Mouse (Mus musculus): ENCODE results near the gene Gm20388. TPM values are rescaled to one million over a fixed set of nuclear protein-coding genes. Genes with fewer than 3 reads are reported as not detected.

The Gm20388 gene
- total RNA-seq, 1 experiment = 27.0 TPM

DNA sequence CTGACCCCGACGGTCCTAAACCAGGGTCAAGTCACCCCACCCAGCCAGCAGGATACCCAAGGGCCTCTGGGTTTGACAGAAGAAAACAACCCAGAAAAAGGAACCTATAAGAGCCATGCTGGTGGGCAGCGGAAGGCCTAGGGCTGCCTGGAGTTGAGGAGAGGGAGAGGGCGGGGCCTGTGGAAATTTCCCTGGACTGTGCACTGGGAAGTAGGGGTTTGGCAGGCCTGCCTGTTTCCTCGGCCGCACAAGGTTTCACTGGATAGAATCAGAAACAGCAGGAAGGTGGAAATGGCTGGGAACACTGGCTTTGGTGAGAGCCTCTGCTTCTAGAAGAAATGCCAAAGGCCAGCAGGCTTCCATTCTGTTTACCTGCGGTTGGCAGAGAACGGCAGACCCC, 162.2 kb downstream of the Gm20388 start:
- H3K9me3 ChIP-seq (ENCODE audit: control insufficient read depth, insufficient read depth, low read depth, low read length) = no peaks in the 10 kb centered on the region
- H3K36me3 ChIP-seq (ENCODE audit: control insufficient read depth, insufficient read depth, low read length, poor library complexity, severe bottlenecking) = no peaks in the 10 kb centered on the region
- no peak for DNase-seq (ENCODE audit: low read depth, low spot score)
- no peak overlapping the region for H3K4me3 ChIP-seq (ENCODE audit: insufficient read depth in 1 of 2, low read depth in 1 of 2, low read length in 2 of 2, poor library complexity in 1 of 2, severe bottlenecking in 1 of 2)
- no peaks in the 10 kb centered on the region for H3K4me1 ChIP-seq (ENCODE audit: control insufficient read depth in 2 of 2, insufficient read depth in 2 of 2, low read length in 2 of 2, poor library complexity in 1 of 2)
- in situ Hi-C loops (cut with MboI; ENCODE audit: low sequenced_read_pairs in 2 of 2, unreplicated experiment in 2 of 2) = loop anchor here in 1 of 2 experiments (10.0 kb wide), 1 partner anchor 108 kb away; no protein-coding TSS in a partner anchor
- TF ChIP-seq MAFK (IDR thresholded peaks at IDR 0.05; ENCODE audit: insufficient read depth, low read depth, low read length) (no peak), ZNF384 (IDR thresholded peaks at IDR 0.05; ENCODE audit: low read depth, low read length) (no peak), ZC3H11A (IDR thresholded peaks at IDR 0.05; ENCODE audit: borderline replicate concordance, low read depth, low read length) (no peak), HCFC1 (IDR thresholded peaks at IDR 0.05; ENCODE audit: borderline replicate concordance, insufficient read depth, low read length) (no peak), CHD2 (IDR thresholded peaks at IDR 0.05; ENCODE audit: low read depth, low read length) (no peak)
- H3K27ac ChIP-seq (ENCODE audit: insufficient read depth, low read depth, low read length, poor library complexity, severe bottlenecking) = no peak overlapping the region
- H3K9ac ChIP-seq (ENCODE audit: insufficient read depth, low read depth, low read length, poor library complexity, severe bottlenecking) = no peak overlapping the region

GRCm38 (mm10) chr8:120074516-120074915, 163.9 kb downstream of the Gm20388 start:
- TF ChIP-seq MAFK (IDR thresholded peaks at IDR 0.05; ENCODE audit: insufficient read depth, low read depth, low read length) (no peak), ZC3H11A (IDR thresholded peaks at IDR 0.05; ENCODE audit: borderline replicate concordance, low read depth, low read length) (no peak), HCFC1 (IDR thresholded peaks at IDR 0.05; ENCODE audit: borderline replicate concordance, insufficient read depth, low read length) (no peak), ZNF384 (IDR thresholded peaks at IDR 0.05; ENCODE audit: low read depth, low read length) (no peak), CHD2 (IDR thresholded peaks at IDR 0.05; ENCODE audit: low read depth, low read length) (no peak)
- H3K4me1 ChIP-seq (ENCODE audit: control insufficient read depth in 2 of 2, insufficient read depth in 2 of 2, low read length in 2 of 2, poor library complexity in 1 of 2) = peaks cover 0 to 3% of the 10 kb centered on the region in 2 experiments; a peak in 2 of 4 replicates
- in situ Hi-C loops (cut with MboI; ENCODE audit: low sequenced_read_pairs in 2 of 2, unreplicated experiment in 2 of 2) = loop anchor here in 1 of 2 experiments (10.0 kb wide), 1 partner anchor 110 kb away; no protein-coding TSS in a partner anchor
- no peak for DNase-seq (ENCODE audit: low read depth, low spot score)
- H3K4me3 ChIP-seq (ENCODE audit: insufficient read depth in 1 of 2, low read depth in 1 of 2, low read length in 2 of 2, poor library complexity in 1 of 2, severe bottlenecking in 1 of 2) = no peak overlapping the region
- H3K36me3 ChIP-seq (ENCODE audit: control insufficient read depth, insufficient read depth, low read length, poor library complexity, severe bottlenecking) = no peaks in the 10 kb centered on the region
- H3K9ac ChIP-seq (ENCODE audit: insufficient read depth, low read depth, low read length, poor library complexity, severe bottlenecking) = no peak overlapping the region
- no peaks in the 10 kb centered on the region for H3K9me3 ChIP-seq (ENCODE audit: control insufficient read depth, insufficient read depth, low read depth, low read length)
- H3K27ac ChIP-seq (ENCODE audit: insufficient read depth, low read depth, low read length, poor library complexity, severe bottlenecking) = no peak overlapping the region

GRCm38 (mm10) chr8:120075347-120075746, 164.7 kb downstream of the Gm20388 start:
- in situ Hi-C loops (cut with MboI; ENCODE audit: low sequenced_read_pairs in 2 of 2, unreplicated experiment in 2 of 2) = loop anchor here in 1 of 2 experiments (10.0 kb wide), 1 partner anchor 111 kb away; no protein-coding TSS in a partner anchor
- Histone ChIP-seq H3K4me3 (ENCODE audit: insufficient read depth in 1 of 2, low read depth in 1 of 2, low read length in 2 of 2, poor library complexity in 1 of 2, severe bottlenecking in 1 of 2) (no peak overlapping the region), H3K36me3 (ENCODE audit: control insufficient read depth, insufficient read depth, low read length, poor library complexity, severe bottlenecking) (no peaks in the 10 kb centered on the region), H3K9me3 (ENCODE audit: control insufficient read depth, insufficient read depth, low read depth, low read length) (no peaks in the 10 kb centered on the region), H3K27ac (ENCODE audit: insufficient read depth, low read depth, low read length, poor library complexity, severe bottlenecking) (no peak overlapping the region), H3K4me1 (ENCODE audit: control insufficient read depth in 2 of 2, insufficient read depth in 2 of 2, low read length in 2 of 2, poor library complexity in 1 of 2) (peaks cover 0 to 9% of the 10 kb centered on the region in 2 experiments; a peak in 2 of 4 replicates), H3K9ac (ENCODE audit: insufficient read depth, low read depth, low read length, poor library complexity, severe bottlenecking) (no peak overlapping the region)
- no peak for TF ChIP-seq HCFC1 (IDR thresholded peaks at IDR 0.05; ENCODE audit: borderline replicate concordance, insufficient read depth, low read length)
- no peak for TF ChIP-seq CHD2 (IDR thresholded peaks at IDR 0.05; ENCODE audit: low read depth, low read length)
- DNase-seq (ENCODE audit: low read depth, low spot score) = no peak

DNA sequence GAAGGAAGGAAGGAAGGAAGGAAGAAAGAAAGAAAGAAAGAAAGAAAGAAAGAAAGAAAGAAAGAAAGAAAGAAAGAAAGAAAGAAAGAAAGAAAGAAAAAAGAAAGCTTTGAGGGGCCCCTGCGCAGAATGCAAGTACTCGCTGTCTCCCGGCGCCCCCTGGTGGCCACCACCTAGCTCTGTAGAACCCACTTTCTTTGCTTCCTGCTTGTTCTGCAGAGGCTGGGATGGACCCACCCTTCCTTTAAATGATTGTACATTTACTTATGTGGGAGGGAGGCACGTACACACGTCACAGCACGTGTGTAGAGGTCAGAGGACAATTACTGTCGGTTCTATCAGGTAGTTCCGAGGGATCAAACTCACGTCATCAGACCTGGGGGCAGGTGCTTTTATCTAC, 167.4 kb downstream of the Gm20388 start:
- peaks cover 0 to 12% of the 10 kb centered on the region in 2 experiments; a peak in 2 of 4 replicates for H3K4me1 ChIP-seq (ENCODE audit: control insufficient read depth in 2 of 2, insufficient read depth in 2 of 2, low read length in 2 of 2, poor library complexity in 1 of 2)
- H3K27ac ChIP-seq (ENCODE audit: insufficient read depth, low read depth, low read length, poor library complexity, severe bottlenecking) = no peak overlapping the region
- no peak overlapping the region for H3K9ac ChIP-seq (ENCODE audit: insufficient read depth, low read depth, low read length, poor library complexity, severe bottlenecking)
- TF ChIP-seq CHD2 (IDR thresholded peaks at IDR 0.05; ENCODE audit: low read depth, low read length) = no peak
- no peak for TF ChIP-seq MAFK (IDR thresholded peaks at IDR 0.05; ENCODE audit: insufficient read depth, low read depth, low read length)
- no peak for TF ChIP-seq HCFC1 (IDR thresholded peaks at IDR 0.05; ENCODE audit: borderline replicate concordance, insufficient read depth, low read length)
- no peak for TF ChIP-seq ZC3H11A (IDR thresholded peaks at IDR 0.05; ENCODE audit: borderline replicate concordance, low read depth, low read length)
- no peak for TF ChIP-seq ZNF384 (IDR thresholded peaks at IDR 0.05; ENCODE audit: low read depth, low read length)
- H3K4me3 ChIP-seq (ENCODE audit: insufficient read depth in 1 of 2, low read depth in 1 of 2, low read length in 2 of 2, poor library complexity in 1 of 2, severe bottlenecking in 1 of 2) = no peak overlapping the region
- H3K36me3 ChIP-seq (ENCODE audit: control insufficient read depth, insufficient read depth, low read length, poor library complexity, severe bottlenecking) = peaks cover 6% of the 10 kb centered on the region; the same call in 1 of the 2 replicates
- in situ Hi-C loops (cut with MboI; ENCODE audit: low sequenced_read_pairs in 2 of 2, unreplicated experiment in 2 of 2) = loop anchor here in 1 of 2 experiments (10.0 kb wide), 1 partner anchor 113 kb away; no protein-coding TSS in a partner anchor
- peak; percentile 56 for DNase-seq (ENCODE audit: low read depth, low spot score)
- no peaks in the 10 kb centered on the region for H3K9me3 ChIP-seq (ENCODE audit: control insufficient read depth, insufficient read depth, low read depth, low read length)
